Mouse (Mus musculus): ENCODE results near the gene H2-Ob. TPM values are rescaled to one million over a fixed set of nuclear protein-coding genes. Genes with fewer than 3 reads are reported as not detected.
"Not testable (repeated sequence)": the region's sequence is repeated elsewhere in the genome, so short reads cannot be mapped to it uniquely, and the experiment has no call there.

H2-Ob gene
- total RNA-seq, 2 experiments from 2014 or later = 2.5 to 4.7 TPM

DNA sequence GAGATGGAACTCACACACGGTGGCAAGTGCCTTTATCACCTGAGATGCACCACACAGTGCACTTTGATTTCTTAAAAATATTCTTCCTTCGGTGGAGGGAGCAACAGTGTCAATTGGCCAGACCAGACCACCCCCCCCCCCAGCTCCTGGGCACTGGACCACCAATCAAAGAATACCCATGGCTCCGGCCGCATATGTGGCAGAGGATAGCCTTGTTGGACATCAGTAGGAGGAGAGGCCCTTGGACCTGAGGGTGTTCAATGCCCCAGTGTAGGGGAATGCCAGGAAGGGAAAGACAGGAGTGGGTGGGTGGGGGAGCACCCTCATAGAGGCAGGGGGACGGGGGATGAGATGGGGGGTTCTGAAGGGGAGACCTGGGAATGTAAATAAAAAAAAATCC is 32.0 kb upstream of the H2-Ob start:
- no peak for ATAC-seq (ENCODE audit: poor library complexity, severe bottlenecking)

- no peak for ATAC-seq (ENCODE audit: poor library complexity, severe bottlenecking)
These were observed 31.2 kb upstream of the H2-Ob start for GRCm38 (mm10) chr17:34207456-34207855.

DNA sequence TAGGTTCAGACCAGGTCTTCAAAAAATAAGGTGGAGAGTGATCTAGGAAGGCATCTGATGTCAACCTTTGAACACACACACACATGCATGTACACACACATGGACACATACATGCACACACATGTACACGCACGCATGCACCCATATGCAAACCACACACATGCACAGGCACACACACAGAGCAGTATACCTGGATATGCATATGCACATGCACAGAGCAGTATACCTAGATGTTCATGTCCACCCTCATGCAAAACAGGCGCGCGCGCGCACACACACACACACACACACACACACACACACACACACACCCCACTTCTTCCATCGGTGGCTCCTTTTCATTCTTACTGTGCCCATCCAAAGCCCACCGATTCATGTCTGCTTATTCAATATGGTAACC is 30.8 kb upstream of the H2-Ob start:
- no peak for ATAC-seq (ENCODE audit: poor library complexity, severe bottlenecking)

- no peak for ATAC-seq (ENCODE audit: poor library complexity, severe bottlenecking)
These were observed 30.3 kb upstream of the H2-Ob start for GRCm38 (mm10) chr17:34208421-34208820.

GRCm38 (mm10) chr17:34209680-34210079 is 29.0 kb upstream of the H2-Ob start:
- no peak for ATAC-seq (ENCODE audit: poor library complexity, severe bottlenecking)

- peak; percentile 43 for ATAC-seq (ENCODE audit: poor library complexity, severe bottlenecking)
These were observed 28.1 kb upstream of the H2-Ob start for GRCm38 (mm10) chr17:34210599-34210998.

DNA sequence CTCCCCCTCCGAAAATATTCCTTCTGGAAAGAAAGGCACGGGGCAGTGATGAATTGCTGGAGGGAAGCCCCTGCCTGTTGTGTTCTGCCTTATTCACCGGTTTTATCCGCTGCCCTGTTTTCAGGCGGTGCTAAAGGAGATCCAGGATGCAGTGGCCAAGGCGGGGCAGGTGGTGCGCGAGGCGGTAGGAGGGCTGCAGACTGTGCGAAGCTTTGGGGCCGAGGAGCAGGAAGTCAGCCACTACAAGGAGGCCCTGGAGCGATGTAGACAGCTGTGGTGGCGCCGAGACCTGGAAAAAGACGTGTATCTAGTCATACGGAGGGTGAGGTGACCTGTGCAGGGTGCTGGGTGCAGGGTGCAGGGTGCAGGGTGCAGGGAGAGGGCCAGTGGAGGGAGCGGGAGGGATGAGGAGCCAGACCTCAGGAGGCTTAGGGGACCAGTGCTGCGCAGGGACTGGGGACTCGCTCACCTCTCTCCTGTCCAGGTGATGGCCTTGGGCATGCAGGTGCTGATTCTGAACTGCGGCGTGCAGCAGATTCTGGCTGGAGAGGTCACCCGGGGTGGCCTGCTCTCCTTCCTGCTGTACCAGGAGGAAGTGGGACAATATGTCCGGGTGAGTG is 26.8 kb upstream of the H2-Ob start:
- ATAC-seq (ENCODE audit: poor library complexity, severe bottlenecking) = peak; percentile 47; the same call in 1 of the 2 replicates

- no peak for ATAC-seq (ENCODE audit: poor library complexity, severe bottlenecking)
These were observed 24.8 kb upstream of the H2-Ob start for GRCm38 (mm10) chr17:34213936-34214335.

- ATAC-seq (ENCODE audit: poor library complexity, severe bottlenecking) = no peak
These were observed 23.5 kb upstream of the H2-Ob start for GRCm38 (mm10) chr17:34215176-34215575.

DNA sequence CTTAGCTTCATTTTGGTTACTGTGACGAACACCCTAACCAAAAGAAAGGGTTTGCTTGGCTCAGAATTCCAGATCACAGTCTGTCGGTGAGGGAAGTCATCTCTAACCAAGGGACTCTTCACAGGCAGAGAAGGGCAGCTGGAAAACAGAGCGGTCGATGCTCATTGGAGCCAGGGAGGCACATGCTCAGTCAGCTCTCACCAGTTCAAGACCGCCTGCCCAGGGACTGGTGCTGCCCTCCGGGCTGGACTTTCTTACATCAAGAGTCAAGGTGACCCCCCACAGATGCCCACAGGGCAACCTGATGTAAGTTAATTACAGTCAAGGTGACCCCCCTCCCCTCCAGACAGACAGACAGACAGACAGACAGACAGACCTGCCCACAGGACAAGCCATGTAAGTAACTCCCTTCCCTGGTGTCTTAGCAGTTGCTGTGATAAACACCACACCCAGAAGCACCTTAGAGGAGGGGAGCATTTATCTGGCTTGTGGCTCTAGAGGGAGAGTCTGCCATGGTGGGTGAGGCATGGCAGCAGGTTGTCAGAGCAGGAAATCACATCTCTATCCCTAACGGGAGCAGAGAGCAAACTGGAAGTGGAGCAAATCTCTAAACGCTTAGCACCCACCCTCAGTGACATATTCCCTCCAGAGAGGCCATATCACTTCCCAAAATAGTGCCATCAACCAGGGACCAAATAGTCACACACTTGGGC is 21.3 kb upstream of the H2-Ob start:
- no peak for ATAC-seq (ENCODE audit: poor library complexity, severe bottlenecking)

DNA sequence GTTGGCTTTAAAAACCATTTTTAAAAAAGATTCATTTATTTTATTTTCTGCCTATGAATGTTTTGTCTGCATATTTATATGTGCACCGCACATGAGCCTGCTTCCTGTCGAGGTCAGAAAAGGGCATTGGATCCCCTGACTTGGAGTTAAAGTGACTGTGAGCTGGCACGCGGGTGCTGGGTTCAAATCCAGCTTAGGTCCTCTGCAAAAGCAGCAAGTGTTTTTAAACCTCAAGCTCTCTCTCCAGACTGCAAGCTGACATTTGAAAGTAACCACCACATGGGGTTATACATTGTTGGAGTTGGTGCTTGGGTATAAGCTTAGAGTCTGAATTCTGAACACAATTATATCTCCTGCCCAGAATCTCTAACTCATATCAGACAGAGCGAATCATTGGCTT is 20.7 kb upstream of the H2-Ob start:
- ATAC-seq (ENCODE audit: poor library complexity, severe bottlenecking) = no peak

GRCm38 (mm10) chr17:34218675-34219074 is 20.0 kb upstream of the H2-Ob start:
- ATAC-seq (ENCODE audit: poor library complexity, severe bottlenecking) = no peak

DNA sequence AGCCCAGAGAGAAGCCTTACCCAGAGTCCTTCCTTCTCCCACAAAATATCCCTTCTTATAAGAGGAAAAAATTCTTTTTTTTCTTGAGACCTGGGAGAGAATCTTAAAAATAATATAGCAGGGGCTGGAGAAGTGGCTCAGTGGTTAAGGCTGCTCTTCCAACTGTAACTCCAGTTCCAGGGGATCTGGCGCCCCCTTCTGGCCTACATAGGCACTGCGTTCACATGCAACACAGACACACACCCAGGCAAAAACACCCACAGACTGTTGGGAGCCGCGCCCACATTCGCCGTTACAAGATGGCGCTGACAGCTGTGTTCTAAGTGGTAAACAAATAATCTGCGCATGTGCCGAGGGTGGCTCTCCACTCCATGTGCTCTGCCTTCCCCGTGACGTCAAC is 19.6 kb upstream of the H2-Ob start:
- peak; percentile 71 for ATAC-seq (ENCODE audit: poor library complexity, severe bottlenecking)

DNA sequence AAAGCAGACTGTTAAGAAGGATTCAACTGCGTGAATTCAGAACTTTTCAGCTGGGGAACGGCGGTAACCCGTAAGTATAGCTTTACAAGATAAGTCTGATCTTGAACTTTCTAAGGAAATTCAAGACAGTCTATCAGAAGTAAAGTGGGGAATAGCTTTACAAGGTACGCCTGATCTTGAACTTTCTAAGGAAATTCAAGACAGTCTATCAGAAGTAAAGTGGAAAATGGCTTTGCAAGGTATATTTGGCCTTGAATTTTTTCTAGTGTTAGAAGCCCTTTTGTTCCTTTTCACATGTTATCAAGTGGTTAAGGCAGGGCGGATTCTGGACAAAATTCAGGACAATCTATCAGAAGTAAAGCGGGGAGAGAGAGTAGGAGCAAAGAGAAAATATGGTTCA is 18.9 kb upstream of the H2-Ob start:
- ATAC-seq (ENCODE audit: poor library complexity, severe bottlenecking) = not testable (repeated sequence)

DNA sequence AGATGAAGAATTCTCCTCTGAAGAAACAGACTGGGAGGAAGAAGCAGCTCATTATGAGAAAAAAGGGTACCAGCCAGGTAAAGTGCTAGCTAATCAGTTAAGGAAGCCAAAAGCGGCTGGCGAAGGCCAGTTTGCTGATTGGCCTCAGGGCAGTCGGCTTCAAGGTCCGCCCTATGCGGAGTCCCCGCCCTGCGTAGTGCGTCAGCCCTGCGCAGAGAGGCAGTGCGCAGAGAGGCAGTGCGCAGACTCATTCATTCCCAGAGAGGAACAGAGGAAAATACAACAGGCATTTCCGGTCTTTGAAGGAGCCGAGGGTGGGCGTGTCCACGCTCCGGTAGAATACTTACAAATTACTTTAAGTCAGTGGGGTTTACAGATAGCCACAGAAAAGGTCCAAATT is 18.3 kb upstream of the H2-Ob start:
- not testable (repeated sequence) for ATAC-seq (ENCODE audit: poor library complexity, severe bottlenecking)

- ATAC-seq (ENCODE audit: poor library complexity, severe bottlenecking) = no peak
These were observed 13.9 kb upstream of the H2-Ob start for GRCm38 (mm10) chr17:34224816-34225215.

DNA sequence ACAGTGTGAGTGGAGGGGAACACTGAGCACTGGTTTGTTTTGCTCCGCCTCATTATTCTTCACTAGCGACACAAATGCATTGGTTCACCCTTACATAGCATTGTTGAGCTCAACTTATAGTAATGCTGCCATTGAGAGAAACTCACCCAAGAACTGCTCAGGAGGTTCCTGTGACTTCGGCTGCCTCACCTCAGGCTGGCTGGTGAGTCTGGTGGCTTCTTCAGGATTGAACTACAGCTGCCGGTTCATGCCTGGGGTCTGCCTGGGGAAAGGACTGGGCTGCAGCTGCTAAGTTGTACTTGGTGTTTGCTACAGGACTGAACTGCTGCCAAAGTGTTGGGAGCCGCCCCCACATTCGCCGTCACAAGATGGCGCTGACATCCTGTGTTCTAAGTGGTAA is 13.3 kb upstream of the H2-Ob start:
- no peak for ATAC-seq (ENCODE audit: poor library complexity, severe bottlenecking)

DNA sequence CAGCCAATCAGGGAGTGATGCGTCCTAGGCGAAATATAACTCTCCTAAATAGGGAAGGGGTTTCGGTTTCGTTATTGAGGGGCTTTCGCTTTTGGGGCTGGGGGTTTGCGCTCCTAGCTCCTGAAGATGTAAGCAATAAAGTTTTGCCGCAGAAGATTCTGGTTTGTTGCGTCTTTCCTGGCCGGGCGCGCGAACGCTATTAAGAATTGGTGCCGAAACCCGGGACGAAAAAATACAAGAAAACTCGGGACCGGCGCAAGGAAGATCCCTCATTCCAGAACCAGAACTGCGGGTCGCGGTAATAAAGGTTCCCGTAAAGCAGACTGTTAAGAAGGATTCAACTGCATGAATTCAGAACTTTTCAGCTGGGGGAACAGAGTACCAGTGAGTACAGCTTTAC is 12.8 kb upstream of the H2-Ob start:
- ATAC-seq (ENCODE audit: poor library complexity, severe bottlenecking) = not testable (repeated sequence)

GRCm38 (mm10) chr17:34230971-34231370 is 7.7 kb upstream of the H2-Ob start:
- ATAC-seq (ENCODE audit: poor library complexity, severe bottlenecking) = not testable (repeated sequence)

DNA sequence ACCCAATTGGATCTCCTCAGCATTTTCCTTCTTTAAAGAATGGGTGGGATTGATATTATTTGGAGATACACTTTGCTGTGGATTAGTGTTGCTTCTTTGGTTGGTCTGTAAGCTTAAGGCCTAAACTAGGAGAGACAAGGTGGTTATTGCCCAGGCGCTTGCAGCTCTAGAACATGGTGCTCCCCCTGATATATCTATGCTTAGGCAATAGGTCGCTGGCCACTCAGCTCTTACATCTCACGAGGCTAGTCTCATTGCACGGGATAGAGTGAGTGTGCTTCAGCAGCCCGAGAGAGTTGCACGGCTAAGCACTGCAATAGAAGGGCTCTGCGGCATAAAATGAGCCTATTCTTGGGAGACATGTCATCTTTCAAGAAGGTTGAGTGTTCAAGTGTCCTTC is 6.7 kb upstream of the H2-Ob start:
- not testable (repeated sequence) for ATAC-seq (ENCODE audit: poor library complexity, severe bottlenecking)

GRCm38 (mm10) chr17:34234926-34235325 is 3.8 kb upstream of the H2-Ob start:
- ATAC-seq (ENCODE audit: poor library complexity, severe bottlenecking) = peak; percentile 99

DNA sequence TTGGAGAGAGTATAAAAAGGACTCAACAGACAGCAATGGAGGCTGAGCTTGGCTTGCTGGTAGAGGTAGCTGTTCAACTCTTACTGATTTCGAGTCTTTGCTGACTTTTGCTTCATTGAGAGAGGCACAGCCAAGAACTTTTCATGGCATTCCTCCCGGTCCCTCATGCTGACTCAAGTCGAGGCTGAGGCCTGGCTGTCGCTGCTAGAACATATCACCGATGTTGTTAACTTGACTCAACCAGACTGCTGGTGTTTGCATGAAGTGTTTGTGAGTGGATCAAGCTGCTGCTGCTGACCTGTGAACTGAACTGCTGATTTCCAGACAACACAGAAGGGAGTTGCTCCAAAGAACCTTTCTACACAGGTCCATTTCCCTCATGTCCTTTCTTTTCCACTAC is 2.0 kb upstream of the H2-Ob start:
- no peak for ATAC-seq (ENCODE audit: poor library complexity, severe bottlenecking)

- no peak for ATAC-seq (ENCODE audit: poor library complexity, severe bottlenecking)
These were observed 962 bp upstream of the H2-Ob start for GRCm38 (mm10) chr17:34237741-34238140.
